8 mouse cellular contexts compared by ENCODE assay signal in the genomic region with DNA sequence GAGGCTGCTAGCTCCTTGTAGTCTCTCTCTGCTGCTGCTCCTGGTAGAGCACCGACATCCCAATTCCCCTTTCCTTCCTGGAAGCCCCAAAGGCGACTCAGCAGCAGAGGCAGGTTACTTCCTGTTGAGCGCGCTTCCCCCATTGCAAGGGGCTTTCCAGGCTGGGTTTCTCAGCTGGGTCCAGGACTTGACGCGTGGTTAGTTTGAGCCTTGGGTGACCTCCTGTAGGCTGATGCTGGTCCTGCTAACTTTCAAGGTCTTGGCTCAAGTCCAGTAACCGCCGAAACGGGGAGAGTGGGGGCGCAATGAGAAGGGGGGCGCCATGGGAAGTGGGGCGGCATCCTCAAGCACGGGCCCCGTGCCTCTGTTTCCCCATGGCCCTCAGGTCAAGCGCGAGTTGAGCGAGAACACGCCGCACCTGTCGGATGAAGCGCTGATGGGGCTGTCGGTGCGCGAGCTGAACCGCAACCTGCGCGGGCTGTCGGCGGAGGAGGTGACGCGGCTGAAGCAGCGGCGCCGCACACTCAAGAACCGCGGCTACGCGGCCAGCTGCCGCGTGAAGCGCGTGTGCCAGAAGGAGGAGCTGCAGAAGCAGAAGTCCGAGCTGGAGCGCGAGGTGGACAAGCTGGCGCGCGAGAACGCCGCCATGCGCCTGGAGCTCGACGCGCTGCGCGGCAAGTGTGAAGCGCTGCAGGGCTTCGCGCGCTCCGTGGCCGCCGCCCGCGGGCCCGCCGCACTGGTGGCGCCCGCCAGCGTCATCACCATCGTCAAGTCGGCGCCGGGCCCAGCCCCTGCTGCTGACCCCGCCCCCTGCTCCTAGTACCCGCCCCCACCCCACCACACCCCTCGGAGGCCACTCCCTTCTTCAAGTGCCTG. TPM values are rescaled to one million over a fixed set of nuclear protein-coding genes. Genes with fewer than 3 reads are reported as not detected.
A peak's percentile ranks its signal among the peaks of the same experiment; 100 is the strongest.
DNase-seq lines count a peak whose midpoint lies in the region; ATAC-seq lines count a peak whose summit lies in the region.

No protein-coding gene starts in this region.

- H3K27me3 ChIP-seq in forebrain, embryonic 12.5 days: peaks cover 35% of the 10 kb centered on the region

- peak; percentile 49 for DNase-seq in urinary bladder, adult 2 months (ENCODE audit: low spot score)
- no peak for DNase-seq in urinary bladder, postnatal 10 days (ENCODE audit: low spot score)
- peak; percentile 28 to 39 for DNase-seq in layer of hippocampus, postnatal 14 days (ENCODE audit: low spot score in 2 of 2)
- DNase-seq in lung, postnatal 25 days (ENCODE audit: low spot score): peak; percentile 64
- DNase-seq in ovary, postnatal 10 days (ENCODE audit: low spot score): peak; percentile 30
- peak; percentile 60 to 78 for DNase-seq in thymus, postnatal 10 days (ENCODE audit: low spot score in 2 of 2)

- H3K9me3 ChIP-seq in forebrain, embryonic 12.5 days: no peaks in the 10 kb centered on the region

- under 1% methylated on average over 75 of the region's 77 CpGs for WGBS in forebrain, embryonic 12.5 days

- peaks cover 27% of the 10 kb centered on the region for H3K4me1 ChIP-seq in forebrain, embryonic 12.5 days

- H3K4me2 ChIP-seq in forebrain, embryonic 12.5 days: peak overlapping the region; percentile 92

- H3K9ac ChIP-seq in forebrain, embryonic 12.5 days: peak overlapping the region; percentile 62

- peak overlapping the region; percentile 48 for H3K4me3 ChIP-seq in forebrain, embryonic 12.5 days (replicated peaks)

- H3K36me3 ChIP-seq in forebrain, embryonic 12.5 days (replicated peaks): peaks cover 15% of the 10 kb centered on the region

- peak; percentile 84 for ATAC-seq in forebrain, embryonic 12.5 days (ENCODE audit: low FRiP score)
- ATAC-seq in hematopoietic stem cell, adult 5-6 weeks (replicated peaks in 1 of 2; ENCODE audit: insufficient read depth in 1 of 2, low FRiP score in 2 of 2, low TSS enrichment in 1 of 2, low read depth in 1 of 2, poor library complexity in 2 of 2, severe bottlenecking in 2 of 2): peak; percentile 9 to 56; a peak in 2 of 4 replicates

- H3K27ac ChIP-seq in forebrain, embryonic 12.5 days: 0 out of 2 replicates have a peak overlapping the region, but pooled peaks have one; percentile 46

RNA-seq across cellular contexts. Expression of a gene that starts 10.9 kb away (rescaled TPM):
- polyA plus RNA-seq in urinary bladder, adult 2 months (2012; rRNA removed): 11.0 and 13.0 TPM in 2 replicates
- polyA plus RNA-seq in forebrain, embryonic 12.5 days (2016; fragmentation: Nextera tagmentation; extraction: Ambion mirVana): 1.2 and 2.0 TPM in 2 replicates
- total RNA-seq in hematopoietic stem cell, adult 5-6 weeks (2017): 12.3 and 31.4 TPM in 2 replicates
- 1 to 10 TPM; 1.7 to 2.0 TPM for total RNA-seq in layer of hippocampus, postnatal 14 days (2021)

RNA-seq across cellular contexts. Expression of a gene that starts 29.1 kb away (rescaled TPM):
- 20.5 and 20.6 TPM in 2 replicates for polyA plus RNA-seq in urinary bladder, adult 2 months (2012; rRNA removed)
- polyA plus RNA-seq in forebrain, embryonic 12.5 days (2016; fragmentation: Nextera tagmentation; extraction: Ambion mirVana): 30.1 and 30.8 TPM in 2 replicates
- total RNA-seq in hematopoietic stem cell, adult 5-6 weeks (2017): 7.4 and 10.2 TPM in 2 replicates
- total RNA-seq in layer of hippocampus, postnatal 14 days (2021): 10 to 100 TPM; 18.5 to 22.3 TPM

RNA-seq across cellular contexts. Expression of a gene that starts 46.1 kb away (rescaled TPM):
- 51.5 and 68.3 TPM in 2 replicates for polyA plus RNA-seq in urinary bladder, adult 2 months (2012; rRNA removed)
- 41.3 and 43.6 TPM in 2 replicates for polyA plus RNA-seq in forebrain, embryonic 12.5 days (2016; fragmentation: Nextera tagmentation; extraction: Ambion mirVana)
- 3.5 and 6.5 TPM in 2 replicates for total RNA-seq in hematopoietic stem cell, adult 5-6 weeks (2017)
- total RNA-seq in layer of hippocampus, postnatal 14 days (2021): 10 to 100 TPM; 47.4 to 49.2 TPM
